Mouse (Mus musculus): ENCODE data around the gene Cfap52. TPM values are rescaled to one million over a fixed set of nuclear protein-coding genes. Genes with fewer than 3 reads are reported as not detected.

Gene Cfap52
- polyA plus RNA-seq (2014; fragmentation: Nextera tagmentation; extraction: Ambion mirVana) = 0.48 and 1.3 TPM in 2 replicates

GRCm38 (mm10) chr11:67965242-67965883 is at the start of gene Cfap52:
Cfap52 (minus strand) TSS chr11:67965651.
- Histone ChIP-seq H3K27me3 (ENCODE audit: control insufficient read depth, insufficient read depth, low read length) (no peaks in the 10 kb centered on the region), H3K9ac (replicated peaks; ENCODE audit: low read depth, low read length) (peak within 1 kb of the TSS; percentile 59), H3K4me1 (ENCODE audit: control insufficient read depth, insufficient read depth, low read length) (peaks cover 7% of the 10 kb centered on the region; the same call in 1 of the 2 replicates), H3K4me2 (replicated peaks; ENCODE audit: low read depth, low read length) (peak within 1 kb of the TSS; percentile 82), H3K27ac (ENCODE audit: low read length) (peak within 1 kb of the TSS; percentile 7; the same call in 1 of the 2 replicates), H3K36me3 (ENCODE audit: control insufficient read depth, insufficient read depth, low read length) (peaks cover 4% of the 10 kb centered on the region), H3K9me3 (ENCODE audit: control insufficient read depth, low read depth, low read length) (no peaks in the 10 kb centered on the region), H3K4me3 (ENCODE audit: low read depth, low read length) (peak within 1 kb of the TSS; percentile 79)
- peak; percentile 66; the same call in 1 of the 2 replicates for ATAC-seq (ENCODE audit: insufficient number of reproducible peaks, insufficient read depth, low FRiP score, low read depth)
- 6% methylated on average over 15 of the region's 15 CpGs for WGBS

GRCm38 (mm10) chr11:68012207-68012606 is 46.8 kb upstream of the Cfap52 start:
- H3K27me3 ChIP-seq (ENCODE audit: control insufficient read depth, insufficient read depth, low read length) = no peaks in the 10 kb centered on the region
- H3K4me3 ChIP-seq (ENCODE audit: low read depth, low read length) = no peak overlapping the region
- no peaks in the 10 kb centered on the region for H3K9me3 ChIP-seq (ENCODE audit: control insufficient read depth, low read depth, low read length)
- 71% methylated on average over 7 of the region's 7 CpGs for WGBS
- no peaks in the 10 kb centered on the region for H3K36me3 ChIP-seq (ENCODE audit: control insufficient read depth, insufficient read depth, low read length)
- H3K4me2 ChIP-seq (replicated peaks; ENCODE audit: low read depth, low read length) = no peak overlapping the region
- no peak overlapping the region for H3K27ac ChIP-seq (ENCODE audit: low read length)
- ATAC-seq (ENCODE audit: insufficient number of reproducible peaks, insufficient read depth, low FRiP score, low read depth) = no peak
- H3K9ac ChIP-seq (replicated peaks; ENCODE audit: low read depth, low read length) = no peak overlapping the region
- peaks cover 9% of the 10 kb centered on the region for H3K4me1 ChIP-seq (ENCODE audit: control insufficient read depth, insufficient read depth, low read length)

- WGBS = 57% methylated on average over 5 of the region's 5 CpGs
- Histone ChIP-seq H3K27ac (ENCODE audit: low read length) (no peak overlapping the region), H3K9ac (replicated peaks; ENCODE audit: low read depth, low read length) (no peak overlapping the region), H3K27me3 (ENCODE audit: control insufficient read depth, insufficient read depth, low read length) (no peaks in the 10 kb centered on the region), H3K36me3 (ENCODE audit: control insufficient read depth, insufficient read depth, low read length) (no peaks in the 10 kb centered on the region), H3K4me2 (replicated peaks; ENCODE audit: low read depth, low read length) (no peak overlapping the region), H3K4me3 (ENCODE audit: low read depth, low read length) (no peak overlapping the region), H3K9me3 (ENCODE audit: control insufficient read depth, low read depth, low read length) (no peaks in the 10 kb centered on the region), H3K4me1 (ENCODE audit: control insufficient read depth, insufficient read depth, low read length) (peaks cover 23% of the 10 kb centered on the region)
- no peak for ATAC-seq (ENCODE audit: insufficient number of reproducible peaks, insufficient read depth, low FRiP score, low read depth)
These were observed 43.9 kb upstream of the Cfap52 start for GRCm38 (mm10) chr11:68009377-68009776.

GRCm38 (mm10) chr11:68007645-68008044 is 42.2 kb upstream of the Cfap52 start:
- 0 out of 2 replicates have a peak overlapping the region, but pooled peaks have one; percentile 2 for H3K4me2 ChIP-seq (replicated peaks; ENCODE audit: low read depth, low read length)
- no peak overlapping the region for H3K9ac ChIP-seq (replicated peaks; ENCODE audit: low read depth, low read length)
- no peaks in the 10 kb centered on the region for H3K27me3 ChIP-seq (ENCODE audit: control insufficient read depth, insufficient read depth, low read length)
- H3K36me3 ChIP-seq (ENCODE audit: control insufficient read depth, insufficient read depth, low read length) = no peaks in the 10 kb centered on the region
- H3K4me1 ChIP-seq (ENCODE audit: control insufficient read depth, insufficient read depth, low read length) = peaks cover 23% of the 10 kb centered on the region
- ATAC-seq (ENCODE audit: insufficient number of reproducible peaks, insufficient read depth, low FRiP score, low read depth) = no peak
- 20% methylated on average over 6 of the region's 6 CpGs for WGBS
- H3K9me3 ChIP-seq (ENCODE audit: control insufficient read depth, low read depth, low read length) = no peaks in the 10 kb centered on the region
- H3K27ac ChIP-seq (ENCODE audit: low read length) = peak overlapping the region; percentile 74; the same call in 1 of the 2 replicates
- no peak overlapping the region for H3K4me3 ChIP-seq (ENCODE audit: low read depth, low read length)

GRCm38 (mm10) chr11:68006216-68006789 is 40.9 kb upstream of the Cfap52 start:
- H3K9me3 ChIP-seq (ENCODE audit: control insufficient read depth, low read depth, low read length) = no peaks in the 10 kb centered on the region
- H3K4me1 ChIP-seq (ENCODE audit: control insufficient read depth, insufficient read depth, low read length) = peaks cover 23% of the 10 kb centered on the region
- no peak for ATAC-seq (ENCODE audit: insufficient number of reproducible peaks, insufficient read depth, low FRiP score, low read depth)
- no peaks in the 10 kb centered on the region for H3K36me3 ChIP-seq (ENCODE audit: control insufficient read depth, insufficient read depth, low read length)
- H3K4me2 ChIP-seq (replicated peaks; ENCODE audit: low read depth, low read length) = no peak overlapping the region
- peak overlapping the region; percentile 75; the same call in 1 of the 2 replicates for H3K27ac ChIP-seq (ENCODE audit: low read length)
- WGBS = 9% methylated on average over 8 of the region's 8 CpGs
- no peak overlapping the region for H3K4me3 ChIP-seq (ENCODE audit: low read depth, low read length)
- H3K27me3 ChIP-seq (ENCODE audit: control insufficient read depth, insufficient read depth, low read length) = no peaks in the 10 kb centered on the region
- no peak overlapping the region for H3K9ac ChIP-seq (replicated peaks; ENCODE audit: low read depth, low read length)

- H3K27ac ChIP-seq (ENCODE audit: low read length) = 0 out of 2 replicates have a peak overlapping the region, but pooled peaks have one; percentile 15
- 15% methylated on average over 6 of the region's 6 CpGs for WGBS
- no peaks in the 10 kb centered on the region for H3K9me3 ChIP-seq (ENCODE audit: control insufficient read depth, low read depth, low read length)
- H3K4me1 ChIP-seq (ENCODE audit: control insufficient read depth, insufficient read depth, low read length) = peaks cover 23% of the 10 kb centered on the region
- H3K9ac ChIP-seq (replicated peaks; ENCODE audit: low read depth, low read length) = no peak overlapping the region
- no peaks in the 10 kb centered on the region for H3K27me3 ChIP-seq (ENCODE audit: control insufficient read depth, insufficient read depth, low read length)
- no peak overlapping the region for H3K4me2 ChIP-seq (replicated peaks; ENCODE audit: low read depth, low read length)
- H3K36me3 ChIP-seq (ENCODE audit: control insufficient read depth, insufficient read depth, low read length) = no peaks in the 10 kb centered on the region
- peak; percentile 42; the same call in 1 of the 2 replicates for ATAC-seq (ENCODE audit: insufficient number of reproducible peaks, insufficient read depth, low FRiP score, low read depth)
- no peak overlapping the region for H3K4me3 ChIP-seq (ENCODE audit: low read depth, low read length)
These were observed 38.7 kb upstream of the Cfap52 start for GRCm38 (mm10) chr11:68004191-68004590.

GRCm38 (mm10) chr11:67999629-68000028 is 34.2 kb upstream of the Cfap52 start:
- Histone ChIP-seq H3K36me3 (ENCODE audit: control insufficient read depth, insufficient read depth, low read length) (no peaks in the 10 kb centered on the region), H3K9ac (replicated peaks; ENCODE audit: low read depth, low read length) (no peak overlapping the region), H3K27me3 (ENCODE audit: control insufficient read depth, insufficient read depth, low read length) (no peaks in the 10 kb centered on the region), H3K27ac (ENCODE audit: low read length) (peak overlapping the region; percentile 74), H3K9me3 (ENCODE audit: control insufficient read depth, low read depth, low read length) (no peaks in the 10 kb centered on the region), H3K4me2 (replicated peaks; ENCODE audit: low read depth, low read length) (no peak overlapping the region), H3K4me3 (ENCODE audit: low read depth, low read length) (no peak overlapping the region), H3K4me1 (ENCODE audit: control insufficient read depth, insufficient read depth, low read length) (no peaks in the 10 kb centered on the region)
- ATAC-seq (ENCODE audit: insufficient number of reproducible peaks, insufficient read depth, low FRiP score, low read depth) = no peak
- 59% methylated on average over 5 of the region's 5 CpGs for WGBS

GRCm38 (mm10) chr11:67998905-67999304 is 33.5 kb upstream of the Cfap52 start:
- H3K36me3 ChIP-seq (ENCODE audit: control insufficient read depth, insufficient read depth, low read length) = no peaks in the 10 kb centered on the region
- no peaks in the 10 kb centered on the region for H3K27me3 ChIP-seq (ENCODE audit: control insufficient read depth, insufficient read depth, low read length)
- WGBS = 53% methylated on average over 3 of the region's 3 CpGs
- peak overlapping the region; percentile 74 for H3K27ac ChIP-seq (ENCODE audit: low read length)
- ATAC-seq (ENCODE audit: insufficient number of reproducible peaks, insufficient read depth, low FRiP score, low read depth) = peak; percentile 81; the same call in 1 of the 2 replicates
- no peak overlapping the region for H3K4me2 ChIP-seq (replicated peaks; ENCODE audit: low read depth, low read length)
- H3K9me3 ChIP-seq (ENCODE audit: control insufficient read depth, low read depth, low read length) = no peaks in the 10 kb centered on the region
- no peak overlapping the region for H3K4me3 ChIP-seq (ENCODE audit: low read depth, low read length)
- H3K9ac ChIP-seq (replicated peaks; ENCODE audit: low read depth, low read length) = no peak overlapping the region
- H3K4me1 ChIP-seq (ENCODE audit: control insufficient read depth, insufficient read depth, low read length) = no peaks in the 10 kb centered on the region

Data from stomach, embryonic 14.5 days (tissue).